24 mouse cellular contexts compared by ENCODE assay signal in genomic region chr2:150885814-150886213, GRCm38 (mm10).
"Had no signal": no experiment of that assay in that cellular context is flagged by ENCODE, and none has a peak within 500 bp of the region (broad histone marks: within the 10 kb centered on the region; RNA-seq: fewer than 3 reads in every experiment).

No protein-coding gene starts in this region.

- DNase-seq: kidney, adult 11 months; kidney, adult 8-10 months; kidney, postnatal 10 days; kidney, postnatal 4 days; layer of hippocampus, postnatal 36 days; liver; lung, adult 18-20 months; retina, postnatal 1 day; right cerebral cortex, postnatal 25 days; spleen, adult 18-20 months; thymus, postnatal 25 days had no signal

- ATAC-seq: intestine, embryonic 15.5 days; midbrain, embryonic 13.5 days had no signal

- H3K36me3 ChIP-seq: intestine, embryonic 15.5 days; kidney, embryonic 15.5 days; limb, embryonic 13.5 days; liver, embryonic 12.5 days; liver, embryonic 15.5 days; stomach, embryonic 15.5 days had no signal

- H3K27me3 ChIP-seq: intestine, embryonic 15.5 days; kidney, embryonic 15.5 days; limb, embryonic 13.5 days; liver, embryonic 12.5 days; liver, embryonic 15.5 days; megakaryocyte, embryonic 14.5 days; midbrain, embryonic 13.5 days; stomach, embryonic 15.5 days had no signal

- H3K4me3 ChIP-seq: intestine, embryonic 15.5 days; kidney, embryonic 15.5 days; layer of hippocampus, adult 2 months; left cerebral cortex, adult 2 months; limb, embryonic 13.5 days; liver, embryonic 12.5 days; liver, embryonic 15.5 days; megakaryocyte, embryonic 14.5 days; midbrain, embryonic 10.5 days; midbrain, embryonic 13.5 days; myocyte; stomach, embryonic 15.5 days had no signal

- H3K4me2 ChIP-seq: intestine, embryonic 15.5 days; kidney, embryonic 15.5 days; limb, embryonic 13.5 days; liver, embryonic 12.5 days; liver, embryonic 15.5 days; midbrain, embryonic 13.5 days; stomach, embryonic 15.5 days had no signal

- H3K9ac ChIP-seq: intestine, embryonic 15.5 days; kidney, embryonic 15.5 days; limb, embryonic 13.5 days; liver, embryonic 12.5 days; liver, embryonic 15.5 days; midbrain, embryonic 13.5 days; stomach, embryonic 15.5 days had no signal

- H3K9me3 ChIP-seq: intestine, embryonic 15.5 days; kidney, embryonic 15.5 days; limb, embryonic 13.5 days; liver, embryonic 12.5 days; liver, embryonic 15.5 days; megakaryocyte, embryonic 14.5 days; midbrain, embryonic 10.5 days; midbrain, embryonic 13.5 days; stomach, embryonic 15.5 days had no signal

- H3K4me1 ChIP-seq: intestine, embryonic 15.5 days; kidney, embryonic 15.5 days; limb, embryonic 13.5 days; midbrain, embryonic 10.5 days; midbrain, embryonic 13.5 days; stomach, embryonic 15.5 days had no signal

- H3K27ac ChIP-seq: intestine, embryonic 15.5 days; kidney, embryonic 15.5 days; left cerebral cortex, adult 2 months; limb, embryonic 13.5 days; liver, embryonic 12.5 days; liver, embryonic 15.5 days; macrophage; midbrain, embryonic 10.5 days; midbrain, embryonic 13.5 days; stomach, embryonic 15.5 days had no signal
